Mouse (Mus musculus): ENCODE data around the gene A730071L15Rik. TPM values are rescaled to one million over a fixed set of nuclear protein-coding genes. Genes with fewer than 3 reads are reported as not detected.

Gene A730071L15Rik
- polyA plus RNA-seq (2014; fragmentation: Nextera tagmentation; extraction: Ambion mirVana): 0.11 and 0.27 TPM in 2 replicates

- WGBS: 1% methylated on average over 35 of the region's 35 CpGs
- H3K27me3 ChIP-seq (replicated peaks; ENCODE audit: control insufficient read depth, insufficient read depth, low read length): no peaks in the 10 kb centered on the region
Observed at GRCm38 (mm10) chr11:6199410-6200086, at the start of gene A730071L15Rik. A730071L15Rik (plus strand) TSS chr11:6200029.

GRCm38 (mm10) chr11:6152864-6153263, 47.0 kb upstream of the A730071L15Rik start:
- no peak overlapping the region for H3K9ac ChIP-seq (ENCODE audit: low read depth, low read length)
- H3K27me3 ChIP-seq (replicated peaks; ENCODE audit: control insufficient read depth, insufficient read depth, low read length): no peaks in the 10 kb centered on the region
- no peak overlapping the region for H3K27ac ChIP-seq (ENCODE audit: low read depth, low read length)
- H3K4me2 ChIP-seq: no peak overlapping the region
- DNase-seq (ENCODE audit: low spot score) (no peak), ATAC-seq (replicated peaks; ENCODE audit: low FRiP score) (no peak)
- H3K36me3 ChIP-seq (ENCODE audit: control insufficient read depth, insufficient read depth, low read length): peaks cover 12% of the 10 kb centered on the region
- WGBS: 80% methylated on average over 4 of the region's 4 CpGs
- no peaks in the 10 kb centered on the region for H3K4me1 ChIP-seq (replicated peaks; ENCODE audit: control insufficient read depth, insufficient read depth, low read length)
- no peaks in the 10 kb centered on the region; the same call in 1 of the 2 replicates for H3K9me3 ChIP-seq (ENCODE audit: control insufficient read depth, low read length)
- H3K4me3 ChIP-seq (ENCODE audit: low read depth, low read length): no peak overlapping the region

More at GRCm38 (mm10) chr11:6199410-6200086, at the start of gene A730071L15Rik:
- ATAC-seq (replicated peaks; ENCODE audit: low FRiP score): peak; percentile 68
- Histone ChIP-seq H3K36me3 (ENCODE audit: control insufficient read depth, insufficient read depth, low read length) (no peaks in the 10 kb centered on the region), H3K4me1 (replicated peaks; ENCODE audit: control insufficient read depth, insufficient read depth, low read length) (peaks cover 12% of the 10 kb centered on the region), H3K4me3 (ENCODE audit: low read depth, low read length) (peak within 1 kb of the TSS; percentile 92), H3K4me2 (peak within 1 kb of the TSS; percentile 79), H3K9me3 (ENCODE audit: control insufficient read depth, low read length) (no peaks in the 10 kb centered on the region), H3K27ac (ENCODE audit: low read depth, low read length) (peak within 1 kb of the TSS; percentile 94), H3K9ac (ENCODE audit: low read depth, low read length) (peak within 1 kb of the TSS; percentile 92)
- no peak for DNase-seq (ENCODE audit: low spot score)

- Histone ChIP-seq H3K9me3 (ENCODE audit: control insufficient read depth, low read length) (no peaks in the 10 kb centered on the region), H3K4me1 (replicated peaks; ENCODE audit: control insufficient read depth, insufficient read depth, low read length) (0 out of 2 replicates have a peak, but pooled peaks cover 2% of the 10 kb centered on the region), H3K27me3 (replicated peaks; ENCODE audit: control insufficient read depth, insufficient read depth, low read length) (no peaks in the 10 kb centered on the region), H3K4me3 (ENCODE audit: low read depth, low read length) (no peak overlapping the region), H3K9ac (ENCODE audit: low read depth, low read length) (no peak overlapping the region), H3K27ac (ENCODE audit: low read depth, low read length) (no peak overlapping the region), H3K36me3 (ENCODE audit: control insufficient read depth, insufficient read depth, low read length) (peaks cover 4% of the 10 kb centered on the region), H3K4me2 (no peak overlapping the region)
- DNase-seq (ENCODE audit: low spot score) (no peak), ATAC-seq (replicated peaks; ENCODE audit: low FRiP score) (no peak)
- 61% methylated on average over 3 of the region's 3 CpGs for WGBS
Observed at GRCm38 (mm10) chr11:6154211-6154701, 45.6 kb upstream of the A730071L15Rik start.

- no peak overlapping the region for H3K4me2 ChIP-seq
- no peak overlapping the region for H3K9ac ChIP-seq (ENCODE audit: low read depth, low read length)
- whole genome bisulfite sequencing: 87% methylated on average over 5 of the region's 5 CpGs
- ATAC-seq (replicated peaks; ENCODE audit: low FRiP score) (no peak), DNase-seq (ENCODE audit: low spot score) (no peak)
- H3K4me3 ChIP-seq (ENCODE audit: low read depth, low read length): no peak overlapping the region
- H3K9me3 ChIP-seq (ENCODE audit: control insufficient read depth, low read length): no peaks in the 10 kb centered on the region
- no peak overlapping the region; the same call in 1 of the 2 replicates for H3K27ac ChIP-seq (ENCODE audit: low read depth, low read length)
- no peaks in the 10 kb centered on the region for H3K36me3 ChIP-seq (ENCODE audit: control insufficient read depth, insufficient read depth, low read length)
- H3K27me3 ChIP-seq (replicated peaks; ENCODE audit: control insufficient read depth, insufficient read depth, low read length): no peaks in the 10 kb centered on the region
- H3K4me1 ChIP-seq (replicated peaks; ENCODE audit: control insufficient read depth, insufficient read depth, low read length): peaks cover 14% of the 10 kb centered on the region
Observed at GRCm38 (mm10) chr11:6156651-6157050, 43.2 kb upstream of the A730071L15Rik start.

GRCm38 (mm10) chr11:6157119-6157518, 42.7 kb upstream of the A730071L15Rik start:
- Histone ChIP-seq H3K4me3 (ENCODE audit: low read depth, low read length) (no peak overlapping the region), H3K9me3 (ENCODE audit: control insufficient read depth, low read length) (no peaks in the 10 kb centered on the region), H3K9ac (ENCODE audit: low read depth, low read length) (no peak overlapping the region), H3K4me2 (no peak overlapping the region), H3K4me1 (replicated peaks; ENCODE audit: control insufficient read depth, insufficient read depth, low read length) (peaks cover 14% of the 10 kb centered on the region), H3K36me3 (ENCODE audit: control insufficient read depth, insufficient read depth, low read length) (no peaks in the 10 kb centered on the region), H3K27me3 (replicated peaks; ENCODE audit: control insufficient read depth, insufficient read depth, low read length) (no peaks in the 10 kb centered on the region), H3K27ac (ENCODE audit: low read depth, low read length) (no peak overlapping the region)
- ATAC-seq (replicated peaks; ENCODE audit: low FRiP score) (no peak), DNase-seq (ENCODE audit: low spot score) (no peak)
- 73% methylated on average over 5 of the region's 5 CpGs for WGBS

GRCm38 (mm10) chr11:6158515-6158914, 41.3 kb upstream of the A730071L15Rik start:
- no peaks in the 10 kb centered on the region for H3K9me3 ChIP-seq (ENCODE audit: control insufficient read depth, low read length)
- ATAC-seq (replicated peaks; ENCODE audit: low FRiP score): no peak
- H3K36me3 ChIP-seq (ENCODE audit: control insufficient read depth, insufficient read depth, low read length): no peaks in the 10 kb centered on the region
- H3K4me3 ChIP-seq (ENCODE audit: low read depth, low read length): no peak overlapping the region
- 97% methylated on average over 1 of the region's 1 CpGs for WGBS
- H3K4me2 ChIP-seq: no peak overlapping the region
- H3K27ac ChIP-seq (ENCODE audit: low read depth, low read length): no peak overlapping the region
- no peak for DNase-seq (ENCODE audit: low spot score)
- peaks cover 14% of the 10 kb centered on the region for H3K4me1 ChIP-seq (replicated peaks; ENCODE audit: control insufficient read depth, insufficient read depth, low read length)
- no peaks in the 10 kb centered on the region for H3K27me3 ChIP-seq (replicated peaks; ENCODE audit: control insufficient read depth, insufficient read depth, low read length)
- no peak overlapping the region for H3K9ac ChIP-seq (ENCODE audit: low read depth, low read length)

GRCm38 (mm10) chr11:6159704-6160275, 40.0 kb upstream of the A730071L15Rik start:
- ATAC-seq (replicated peaks; ENCODE audit: low FRiP score) (no peak), DNase-seq (ENCODE audit: low spot score) (no peak)
- H3K4me1 ChIP-seq (replicated peaks; ENCODE audit: control insufficient read depth, insufficient read depth, low read length): peaks cover 14% of the 10 kb centered on the region
- no peak overlapping the region for H3K9ac ChIP-seq (ENCODE audit: low read depth, low read length)
- H3K27me3 ChIP-seq (replicated peaks; ENCODE audit: control insufficient read depth, insufficient read depth, low read length): no peaks in the 10 kb centered on the region
- no peak overlapping the region; the same call in 1 of the 2 replicates for H3K27ac ChIP-seq (ENCODE audit: low read depth, low read length)
- no peak overlapping the region for H3K4me3 ChIP-seq (ENCODE audit: low read depth, low read length)
- no peaks in the 10 kb centered on the region for H3K36me3 ChIP-seq (ENCODE audit: control insufficient read depth, insufficient read depth, low read length)
- H3K9me3 ChIP-seq (ENCODE audit: control insufficient read depth, low read length): no peaks in the 10 kb centered on the region
- WGBS: 81% methylated on average over 4 of the region's 4 CpGs
- peak overlapping the region; percentile 20 for H3K4me2 ChIP-seq

GRCm38 (mm10) chr11:6160663-6161271, 39.1 kb upstream of the A730071L15Rik start:
- Histone ChIP-seq H3K27me3 (replicated peaks; ENCODE audit: control insufficient read depth, insufficient read depth, low read length) (no peaks in the 10 kb centered on the region), H3K36me3 (ENCODE audit: control insufficient read depth, insufficient read depth, low read length) (no peaks in the 10 kb centered on the region), H3K9me3 (ENCODE audit: control insufficient read depth, low read length) (no peaks in the 10 kb centered on the region), H3K27ac (ENCODE audit: low read depth, low read length) (no peak overlapping the region), H3K4me3 (ENCODE audit: low read depth, low read length) (no peak overlapping the region), H3K9ac (ENCODE audit: low read depth, low read length) (no peak overlapping the region), H3K4me1 (replicated peaks; ENCODE audit: control insufficient read depth, insufficient read depth, low read length) (peaks cover 14% of the 10 kb centered on the region), H3K4me2 (no peak overlapping the region)
- 79% methylated on average over 3 of the region's 3 CpGs for WGBS
- DNase-seq (ENCODE audit: low spot score) (no peak), ATAC-seq (replicated peaks; ENCODE audit: low FRiP score) (no peak)

Data from liver, embryonic 11.5 days (tissue).